ENCODE assay signal across 9 mouse cellular contexts in genomic region chr8:83653662-83654017, GRCm38 (mm10). TPM values are rescaled to one million over a fixed set of nuclear protein-coding genes. Genes with fewer than 3 reads are reported as not detected.
DNase-seq lines count a peak whose midpoint lies in the region; ATAC-seq and TF ChIP-seq lines count a peak whose summit lies in the region.
"Had no signal": no experiment of that assay in that cellular context is flagged by ENCODE, and none has a peak within 500 bp of the region (broad histone marks: within the 10 kb centered on the region; RNA-seq: fewer than 3 reads in every experiment).

No protein-coding gene starts in this region.

- H3K36me3 ChIP-seq in heart, embryonic 13.5 days: peaks cover 30% of the 10 kb centered on the region
- peaks cover 2% of the 10 kb centered on the region; the same call in 1 of the 2 replicates for H3K36me3 ChIP-seq in ES-E14 (ENCODE audit: control insufficient read depth, insufficient read depth, low read length, poor library complexity, severe bottlenecking)
- 0 out of 2 replicates have a peak, but pooled peaks cover 4% of the 10 kb centered on the region for H3K36me3 ChIP-seq in forebrain, postnatal 0 days (ENCODE audit: insufficient read depth)
- no peaks in the 10 kb centered on the region for H3K36me3 ChIP-seq in liver, postnatal 0 days (replicated peaks; ENCODE audit: insufficient read depth, low read length)

- peak overlapping the region; percentile 77 for H3K4me3 ChIP-seq in heart, embryonic 13.5 days
- H3K4me3 ChIP-seq in ES-E14 (ENCODE audit: insufficient read depth in 1 of 2, low read depth in 1 of 2, low read length in 2 of 2, poor library complexity in 1 of 2, severe bottlenecking in 1 of 2): peak overlapping the region; percentile 82 to 93
- peak overlapping the region; percentile 72 for H3K4me3 ChIP-seq in forebrain, postnatal 0 days (ENCODE audit: low read depth, low read length)
- H3K4me3 ChIP-seq in liver, postnatal 0 days (ENCODE audit: low read depth, low read length): peak overlapping the region; percentile 97

- H3K9me3 ChIP-seq in heart, embryonic 13.5 days: no peaks in the 10 kb centered on the region
- H3K9me3 ChIP-seq in ES-E14 (ENCODE audit: control insufficient read depth, insufficient read depth, low read depth, low read length): no peaks in the 10 kb centered on the region
- no peaks in the 10 kb centered on the region for H3K9me3 ChIP-seq in forebrain, postnatal 0 days (ENCODE audit: low read length)
- no peaks in the 10 kb centered on the region for H3K9me3 ChIP-seq in liver, postnatal 0 days (ENCODE audit: low read length)

- peak overlapping the region; percentile 76 for H3K27ac ChIP-seq in heart, embryonic 13.5 days (replicated peaks)
- peak overlapping the region; percentile 77; the same call in 1 of the 2 replicates for H3K27ac ChIP-seq in ES-E14 (ENCODE audit: insufficient read depth, low read depth, low read length, poor library complexity, severe bottlenecking)
- H3K27ac ChIP-seq in forebrain, postnatal 0 days (ENCODE audit: low read depth, low read length): no peak overlapping the region
- H3K27ac ChIP-seq in liver, postnatal 0 days (ENCODE audit: low read depth): peak overlapping the region; percentile 84

- H3K27me3 ChIP-seq in heart, embryonic 13.5 days (replicated peaks): no peaks in the 10 kb centered on the region
- no peaks in the 10 kb centered on the region for H3K27me3 ChIP-seq in forebrain, postnatal 0 days (ENCODE audit: insufficient read depth, low read length)
- no peaks in the 10 kb centered on the region for H3K27me3 ChIP-seq in liver, postnatal 0 days (ENCODE audit: insufficient read depth, low read length)
- H3K27me3 ChIP-seq: Patski had no signal

- no peak for DNase-seq in heart, postnatal 25 days (ENCODE audit: low spot score)
- no peak for DNase-seq in ES-E14 (ENCODE audit: low read depth, low spot score)
- DNase-seq in forebrain, postnatal 0 days: no peak
- DNase-seq in liver, postnatal 0 days: no peak
- no peak for DNase-seq in urinary bladder, postnatal 4 days (ENCODE audit: low spot score in 2 of 2)
- no peak for DNase-seq in adrenal gland, postnatal 14 days

- in situ Hi-C loops in ES-E14 (cut with MboI; ENCODE audit: low sequenced_read_pairs in 2 of 2, unreplicated experiment in 2 of 2): no loop called here

- 33% methylated on average over 10 of the region's 10 CpGs for WGBS in heart, embryonic 13.5 days
- WGBS in forebrain, postnatal 0 days: 42% methylated on average over 10 of the region's 10 CpGs
- 32% methylated on average over 10 of the region's 10 CpGs for WGBS in liver, postnatal 0 days (ENCODE audit: insufficient replicate concordance)

- intact Hi-C loops in heart, postnatal 25 days (cut with DNase I): no loop called here

- ATAC-seq in heart, embryonic 13.5 days (ENCODE audit: extremely low read depth, insufficient number of reproducible peaks, low FRiP score, low TSS enrichment): no peak
- ATAC-seq in forebrain, postnatal 0 days: no peak
- no peak for ATAC-seq in liver, postnatal 0 days
- no peak for ATAC-seq in megakaryocyte-erythroid progenitor cell, adult 5-6 weeks (replicated peaks; ENCODE audit: low FRiP score, low TSS enrichment, poor library complexity, severe bottlenecking)

- peak overlapping the region; percentile 95 for H3K4me2 ChIP-seq in heart, embryonic 13.5 days
- peak overlapping the region; percentile 93 for H3K4me2 ChIP-seq in forebrain, postnatal 0 days (ENCODE audit: low read depth)
- peak overlapping the region; percentile 97 for H3K4me2 ChIP-seq in liver, postnatal 0 days (ENCODE audit: low read depth, low read length)

- peak overlapping the region; percentile 88 for H3K9ac ChIP-seq in heart, embryonic 13.5 days
- H3K9ac ChIP-seq in ES-E14 (ENCODE audit: insufficient read depth, low read depth, low read length, poor library complexity, severe bottlenecking): peak overlapping the region; percentile 91; the same call in 1 of the 2 replicates
- peak overlapping the region; percentile 66 for H3K9ac ChIP-seq in forebrain, postnatal 0 days
- H3K9ac ChIP-seq in liver, postnatal 0 days (replicated peaks): peak overlapping the region; percentile 94

- TF ChIP-seq CTCF in forebrain, postnatal 0 days (IDR thresholded peaks at IDR 0.05; ENCODE audit: low read depth): no peak
- no peak for TF ChIP-seq CTCF in liver, postnatal 0 days (IDR thresholded peaks at IDR 0.05; ENCODE audit: low read depth)

- peaks cover 28% of the 10 kb centered on the region for H3K4me1 ChIP-seq in heart, embryonic 13.5 days
- H3K4me1 ChIP-seq in ES-E14 (ENCODE audit: control insufficient read depth in 2 of 2, insufficient read depth in 2 of 2, low read length in 2 of 2, poor library complexity in 1 of 2): peaks cover 4 to 10% of the 10 kb centered on the region in 2 experiments; a peak in 3 of 4 replicates
- H3K4me1 ChIP-seq in forebrain, postnatal 0 days (ENCODE audit: insufficient read depth): peaks cover 11% of the 10 kb centered on the region
- peaks cover 35% of the 10 kb centered on the region for H3K4me1 ChIP-seq in liver, postnatal 0 days (ENCODE audit: insufficient read depth)

- TF ChIP-seq EP300 in liver, postnatal 0 days (IDR thresholded peaks at IDR 0.05; ENCODE audit: low read depth): no peak

TF ChIP-seq in ES-E14, 5 proteins besides CTCF, POLR2A, EP300 and RAD21:
- no peak for TF ChIP-seq ZNF384 (IDR thresholded peaks at IDR 0.05; ENCODE audit: low read depth, low read length)
- TF ChIP-seq CHD2 (IDR thresholded peaks at IDR 0.05; ENCODE audit: low read depth, low read length): no peak
- TF ChIP-seq HCFC1 (IDR thresholded peaks at IDR 0.05; ENCODE audit: borderline replicate concordance, insufficient read depth, low read length): no peak
- TF ChIP-seq MAFK (IDR thresholded peaks at IDR 0.05; ENCODE audit: insufficient read depth, low read depth, low read length): no peak

RNA-seq across cellular contexts. Expression of gene Gipc1, which starts 1.2 kb away (rescaled TPM):
- 155 and 164 TPM in 2 replicates for polyA plus RNA-seq in heart, embryonic 13.5 days (2015; fragmentation: Nextera tagmentation; extraction: Ambion mirVana)
- 10 to 100 TPM; 27.3 to 29.9 TPM for total RNA-seq in heart, postnatal 25 days (2021)
- total RNA-seq in ES-E14 (2012; rRNA removed): 73.2 and 73.7 TPM in 2 replicates
- total RNA-seq in forebrain, postnatal 0 days (2014; rRNA removed): 77.8 and 85.3 TPM in 2 replicates
- polyA plus RNA-seq in forebrain, postnatal 0 days (2015; fragmentation: Nextera tagmentation; extraction: Ambion mirVana): 119 and 135 TPM in 2 replicates
- 44.4 and 46.1 TPM in 2 replicates for polyA plus RNA-seq in liver, postnatal 0 days (2015; fragmentation: Nextera tagmentation; extraction: Ambion mirVana)
- total RNA-seq in megakaryocyte-erythroid progenitor cell, adult 5-6 weeks (2014; fragmentation: Nextera tagmentation): 15.6 and 31.4 TPM in 2 replicates
- total RNA-seq in megakaryocyte-erythroid progenitor cell, adult 5-6 weeks (2017): 6.5 and 6.9 TPM in 2 replicates
- total RNA-seq in adrenal gland, postnatal 14 days (2021): 39.6 and 47.5 TPM in 2 replicates

RNA-seq across cellular contexts. Expression of gene Ptger1, which starts 12.8 kb away (rescaled TPM):
- 0.35 and 0.41 TPM in 2 replicates for polyA plus RNA-seq in heart, embryonic 13.5 days (2015; fragmentation: Nextera tagmentation; extraction: Ambion mirVana)
- under 1 TPM; 0.25 to 0.34 TPM for total RNA-seq in heart, postnatal 25 days (2021)
- 1.7 and 2.4 TPM in 2 replicates for total RNA-seq in ES-E14 (2012; rRNA removed)
- 0.46 and 0.57 TPM in 2 replicates for total RNA-seq in forebrain, postnatal 0 days (2014; rRNA removed)
- 0.20 and 0.27 TPM in 2 replicates for polyA plus RNA-seq in forebrain, postnatal 0 days (2015; fragmentation: Nextera tagmentation; extraction: Ambion mirVana)
- 0.12 and 0.16 TPM in 2 replicates for polyA plus RNA-seq in liver, postnatal 0 days (2015; fragmentation: Nextera tagmentation; extraction: Ambion mirVana)
- total RNA-seq in megakaryocyte-erythroid progenitor cell, adult 5-6 weeks (2014; fragmentation: Nextera tagmentation): not detected in 2 replicates
- 0.65 and 1.1 TPM in 2 replicates for total RNA-seq in megakaryocyte-erythroid progenitor cell, adult 5-6 weeks (2017)
- total RNA-seq in adrenal gland, postnatal 14 days (2021): 0.98 and 1.4 TPM in 2 replicates

RNA-seq across cellular contexts. Expression of gene Pkn1, which starts 45.3 kb away (rescaled TPM):
- 19.5 and 20.0 TPM in 2 replicates for polyA plus RNA-seq in heart, embryonic 13.5 days (2015; fragmentation: Nextera tagmentation; extraction: Ambion mirVana)
- total RNA-seq in heart, postnatal 25 days (2021): 10 to 100 TPM; 58.6 to 58.8 TPM
- 24.7 and 33.2 TPM in 2 replicates for total RNA-seq in ES-E14 (2012; rRNA removed)
- total RNA-seq in forebrain, postnatal 0 days (2014; rRNA removed): 70.8 and 72.6 TPM in 2 replicates
- polyA plus RNA-seq in forebrain, postnatal 0 days (2015; fragmentation: Nextera tagmentation; extraction: Ambion mirVana): 18.5 and 25.2 TPM in 2 replicates
- 8.5 TPM in 2 replicates for polyA plus RNA-seq in liver, postnatal 0 days (2015; fragmentation: Nextera tagmentation; extraction: Ambion mirVana)
- 36.3 and 83.2 TPM in 2 replicates for total RNA-seq in megakaryocyte-erythroid progenitor cell, adult 5-6 weeks (2014; fragmentation: Nextera tagmentation)
- 21.9 and 33.0 TPM in 2 replicates for total RNA-seq in megakaryocyte-erythroid progenitor cell, adult 5-6 weeks (2017)
- 125 and 151 TPM in 2 replicates for total RNA-seq in adrenal gland, postnatal 14 days (2021)

RNA-seq across cellular contexts. Expression of gene Dnajb1, which starts 45.6 kb away (rescaled TPM):
- polyA plus RNA-seq in heart, embryonic 13.5 days (2015; fragmentation: Nextera tagmentation; extraction: Ambion mirVana): 41.4 and 47.4 TPM in 2 replicates
- total RNA-seq in heart, postnatal 25 days (2021): 10 to 100 TPM; 10.4 to 17.6 TPM
- total RNA-seq in ES-E14 (2012; rRNA removed): 22.9 and 30.1 TPM in 2 replicates
- total RNA-seq in forebrain, postnatal 0 days (2014; rRNA removed): 41.2 and 46.6 TPM in 2 replicates
- polyA plus RNA-seq in forebrain, postnatal 0 days (2015; fragmentation: Nextera tagmentation; extraction: Ambion mirVana): 40.7 and 65.1 TPM in 2 replicates
- 29.4 and 31.6 TPM in 2 replicates for polyA plus RNA-seq in liver, postnatal 0 days (2015; fragmentation: Nextera tagmentation; extraction: Ambion mirVana)
- 49.7 and 52.6 TPM in 2 replicates for total RNA-seq in megakaryocyte-erythroid progenitor cell, adult 5-6 weeks (2014; fragmentation: Nextera tagmentation)
- total RNA-seq in megakaryocyte-erythroid progenitor cell, adult 5-6 weeks (2017): 50.2 and 63.1 TPM in 2 replicates
- 28.5 and 38.3 TPM in 2 replicates for total RNA-seq in adrenal gland, postnatal 14 days (2021)

RNA-seq across cellular contexts. Expression of gene Tecr, which starts 45.9 kb away (rescaled TPM):
- 438 and 474 TPM in 2 replicates for polyA plus RNA-seq in heart, embryonic 13.5 days (2015; fragmentation: Nextera tagmentation; extraction: Ambion mirVana)
- 100 to 1,000 TPM; 381 to 389 TPM for total RNA-seq in heart, postnatal 25 days (2021)
- 246 and 386 TPM in 2 replicates for total RNA-seq in ES-E14 (2012; rRNA removed)
- total RNA-seq in forebrain, postnatal 0 days (2014; rRNA removed): 762 and 857 TPM in 2 replicates
- 1,089 and 1,117 TPM in 2 replicates for polyA plus RNA-seq in forebrain, postnatal 0 days (2015; fragmentation: Nextera tagmentation; extraction: Ambion mirVana)
- 252 and 258 TPM in 2 replicates for polyA plus RNA-seq in liver, postnatal 0 days (2015; fragmentation: Nextera tagmentation; extraction: Ambion mirVana)
- 304 and 466 TPM in 2 replicates for total RNA-seq in megakaryocyte-erythroid progenitor cell, adult 5-6 weeks (2014; fragmentation: Nextera tagmentation)
- 230 and 318 TPM in 2 replicates for total RNA-seq in megakaryocyte-erythroid progenitor cell, adult 5-6 weeks (2017)
- total RNA-seq in adrenal gland, postnatal 14 days (2021): 340 and 372 TPM in 2 replicates
